Mouse (Mus musculus) adrenal gland, adult 8-10 months (tissue): Measurements from ENCODE around the gene Tpst1. TPM values are rescaled to one million over a fixed set of nuclear protein-coding genes. Genes with fewer than 3 reads are reported as not detected.
"Not testable (repeated sequence)": the region's sequence is repeated elsewhere in the genome, so short reads cannot be mapped to it uniquely, and the experiment has no call there.

ENCODE experiments used
- DNase-seq: peaks from one replicate; pipeline ENCODE4 v3.0.0; 2022
- total RNA-seq, 4 experiments: library from RNA; stranded (reverse); gene quantifications; 2 replicates each; pipeline ENCODE4 v1.2.4; 2022

The Tpst1 gene
- 10 to 100 TPM; 46.9 to 86.8 (median 67.7) TPM for total RNA-seq

- no peak for DNase-seq
Observed at GRCm38 (mm10) chr5:130073026-130073425, at the start of gene Tpst1. TSS of gene Tpst1 (plus strand) at chr5:130073326.

- DNase-seq, result peak; percentile 92
Observed at GRCm38 (mm10) chr5:130023767-130024539, 49.2 kb upstream of the Tpst1 start.

- DNase-seq, result no peak
Observed at GRCm38 (mm10) chr5:130027134-130027533, 46.0 kb upstream of the Tpst1 start.

- DNase-seq, result peak; percentile 75
Observed at GRCm38 (mm10) chr5:130027696-130028095, 45.4 kb upstream of the Tpst1 start.

- DNase-seq, result peak; percentile 74
Observed at GRCm38 (mm10) chr5:130029142-130029897, 43.8 kb upstream of the Tpst1 start, which contains the start of the genes Asl and Crcp. TSS of gene Asl (minus strand) at chr5:130029247. TSS of gene Crcp (plus strand) at chr5:130029290.

- peak; percentile 74 for DNase-seq
Observed at GRCm38 (mm10) chr5:130031410-130032390, 41.4 kb upstream of the Tpst1 start.

- no peak for DNase-seq
Observed at GRCm38 (mm10) chr5:130033869-130034268, 39.3 kb upstream of the Tpst1 start.

- not testable (repeated sequence) for DNase-seq
Observed at GRCm38 (mm10) chr5:130036300-130036699, 36.8 kb upstream of the Tpst1 start.

GRCm38 (mm10) chr5:130037752-130038455 is 35.2 kb upstream of the Tpst1 start:
- DNase-seq, result peak; percentile 58

GRCm38 (mm10) chr5:130040797-130041196 is 32.3 kb upstream of the Tpst1 start:
- DNase-seq, result no peak

GRCm38 (mm10) chr5:130041262-130041661 is 31.9 kb upstream of the Tpst1 start:
- no peak for DNase-seq

- DNase-seq, result no peak
Observed at GRCm38 (mm10) chr5:130043741-130044140, 29.4 kb upstream of the Tpst1 start.

- peak; percentile 56 for DNase-seq
Observed at GRCm38 (mm10) chr5:130044201-130044695, 28.9 kb upstream of the Tpst1 start.

GRCm38 (mm10) chr5:130046100-130046499 is 27.0 kb upstream of the Tpst1 start:
- DNase-seq, result no peak

- no peak for DNase-seq
Observed at GRCm38 (mm10) chr5:130046589-130046988, 26.5 kb upstream of the Tpst1 start.

GRCm38 (mm10) chr5:130047013-130047412 is 26.1 kb upstream of the Tpst1 start:
- no peak for DNase-seq

GRCm38 (mm10) chr5:130048786-130049520 is 24.2 kb upstream of the Tpst1 start:
- no peak for DNase-seq

GRCm38 (mm10) chr5:130050416-130050815 is 22.7 kb upstream of the Tpst1 start:
- no peak for DNase-seq

- no peak for DNase-seq
Observed at GRCm38 (mm10) chr5:130051073-130051860, 21.9 kb upstream of the Tpst1 start.

GRCm38 (mm10) chr5:130052510-130052909 is 20.6 kb upstream of the Tpst1 start:
- no peak for DNase-seq
